Mouse (Mus musculus): ENCODE data around the gene Cdc42bpa.

Cdc42bpa gene

DNA sequence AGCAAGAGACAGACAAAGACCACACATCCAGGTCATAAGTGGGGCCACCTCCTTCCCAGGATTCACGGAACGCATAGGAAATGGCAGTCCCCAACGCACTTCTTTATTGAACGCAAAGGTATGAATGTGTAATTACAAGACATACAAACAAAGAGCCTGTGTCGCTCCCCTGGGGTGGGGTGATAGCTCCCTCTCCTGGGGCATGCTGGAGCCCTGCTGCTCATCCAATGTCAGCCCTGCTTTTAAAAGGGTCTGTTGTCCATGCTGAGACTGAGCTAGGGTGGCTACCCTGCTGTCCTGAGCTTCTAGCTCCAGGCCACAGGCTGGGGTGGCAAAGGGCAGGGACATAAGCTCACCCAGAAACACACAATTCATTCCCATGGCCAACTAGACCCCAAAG, 206.3 kb downstream of the Cdc42bpa start:
- CTCF ChIA-PET: no interaction called here

DNA sequence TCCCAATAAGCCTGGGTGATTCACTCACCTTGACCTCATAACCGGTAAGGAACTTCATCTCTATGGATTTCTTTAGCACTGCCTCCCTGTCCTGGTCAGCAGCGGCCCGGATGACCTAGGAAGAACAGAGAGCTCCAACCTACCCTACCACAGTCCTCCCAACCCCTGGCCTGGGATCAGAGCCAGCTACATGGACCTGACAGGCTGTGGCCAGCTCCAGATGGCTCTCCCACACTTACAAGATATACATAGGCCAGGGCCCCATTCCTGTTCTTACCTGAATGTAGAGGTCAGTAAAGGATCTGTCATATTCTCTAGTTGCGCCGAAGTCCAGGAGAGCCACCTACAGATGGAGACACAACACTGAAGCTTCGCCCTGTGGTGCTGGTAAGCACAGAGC, 208.0 kb downstream of the Cdc42bpa start:
- CTCF ChIA-PET: no interaction called here

DNA sequence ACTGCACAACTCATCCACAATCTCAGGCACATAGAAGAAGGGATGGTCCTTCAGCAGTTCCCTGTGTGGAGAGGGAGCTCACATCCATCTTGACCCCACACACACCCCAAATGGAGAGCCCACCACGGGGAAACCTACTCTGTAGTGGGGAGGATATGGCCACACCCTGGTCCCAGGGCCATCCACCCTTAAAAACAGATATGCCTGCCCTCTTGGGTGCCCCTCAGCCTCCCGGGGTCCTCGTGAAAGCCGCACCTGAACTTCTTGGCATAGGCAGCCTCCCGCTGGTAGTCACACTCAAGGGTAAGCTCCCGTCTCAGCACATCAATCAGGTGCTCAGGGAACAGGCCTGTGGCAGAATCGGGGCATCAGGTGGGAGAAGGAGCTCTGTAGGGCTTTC, 208.9 kb downstream of the Cdc42bpa start:
- CTCF ChIA-PET: interaction anchor here (1.2 kb wide), 1 partner anchor 57 kb away, joined by 3 read pairs; no protein-coding TSS in a partner anchor

DNA sequence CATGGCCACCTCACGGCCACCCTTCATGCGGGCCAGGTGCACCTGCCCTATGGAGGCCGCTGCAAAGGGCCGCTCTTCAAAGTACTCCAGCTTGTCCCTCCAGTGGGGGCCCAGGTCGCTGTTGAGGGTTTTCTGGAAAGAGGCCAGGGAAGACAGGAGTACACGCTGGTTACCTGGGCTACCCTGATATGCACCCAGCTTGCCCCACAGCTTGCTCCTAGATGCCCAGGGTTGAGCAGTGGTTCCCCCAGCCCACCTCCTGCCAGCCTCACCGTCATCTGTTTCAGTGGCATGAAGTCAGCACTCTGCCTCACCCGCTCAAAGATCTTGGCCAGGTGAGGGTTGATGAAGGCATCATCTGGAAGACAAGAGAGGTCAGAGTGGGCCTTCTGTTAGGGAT, 209.8 kb downstream of the Cdc42bpa start:
- CTCF ChIA-PET: interaction anchor here (1.2 kb wide), 1 partner anchor 56 kb away, joined by 3 read pairs; no protein-coding TSS in a partner anchor

DNA sequence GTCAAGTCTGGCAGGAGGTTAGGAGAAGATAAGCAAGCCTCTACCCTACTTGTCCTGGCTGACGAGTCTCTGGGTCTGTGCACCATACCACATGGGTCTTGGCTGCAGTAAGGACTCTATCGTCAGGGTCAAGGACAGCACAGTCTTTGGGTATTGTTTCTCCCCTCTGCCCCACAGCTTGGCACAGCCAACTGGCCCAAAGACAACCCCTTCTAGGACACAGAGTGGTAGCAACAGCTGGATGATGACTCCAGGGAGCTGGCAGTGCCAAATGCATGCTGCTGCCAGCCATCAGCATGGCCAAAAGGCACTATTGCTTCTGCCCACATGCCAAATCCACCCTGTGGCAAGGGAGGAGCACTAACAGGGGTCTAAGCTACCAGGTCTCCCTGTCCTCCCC, 211.6 kb downstream of the Cdc42bpa start:
- CTCF ChIA-PET: interaction anchor here (1.1 kb wide), 1 partner anchor 11 kb away, joined by 3 read pairs; no protein-coding TSS in a partner anchor

DNA sequence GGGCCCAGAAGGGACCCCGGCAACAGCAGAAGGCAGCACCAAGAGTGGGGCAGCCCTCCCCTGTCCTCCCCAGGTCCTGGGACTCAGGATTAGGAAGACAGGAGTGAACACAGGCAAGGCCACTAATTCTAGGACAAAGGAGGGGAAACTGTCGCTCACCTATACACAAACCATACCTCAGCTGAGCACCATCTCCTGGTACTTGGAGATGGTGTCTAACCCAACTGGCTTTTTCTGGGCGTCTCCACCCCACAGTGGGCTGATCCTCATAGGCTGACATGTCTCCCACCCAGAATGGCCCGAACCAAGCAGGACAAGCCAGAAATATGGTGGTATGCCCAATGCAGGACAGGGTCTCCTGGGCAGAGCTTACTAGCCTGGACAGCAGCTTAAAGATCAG, 212.3 kb downstream of the Cdc42bpa start:
- CTCF ChIA-PET: interaction anchor here (0.6 to 1.1 kb wide), 3 partner anchors 10 to 822 kb away, joined by 3 to 4 read pairs (median 3); no protein-coding TSS in a partner anchor

DNA sequence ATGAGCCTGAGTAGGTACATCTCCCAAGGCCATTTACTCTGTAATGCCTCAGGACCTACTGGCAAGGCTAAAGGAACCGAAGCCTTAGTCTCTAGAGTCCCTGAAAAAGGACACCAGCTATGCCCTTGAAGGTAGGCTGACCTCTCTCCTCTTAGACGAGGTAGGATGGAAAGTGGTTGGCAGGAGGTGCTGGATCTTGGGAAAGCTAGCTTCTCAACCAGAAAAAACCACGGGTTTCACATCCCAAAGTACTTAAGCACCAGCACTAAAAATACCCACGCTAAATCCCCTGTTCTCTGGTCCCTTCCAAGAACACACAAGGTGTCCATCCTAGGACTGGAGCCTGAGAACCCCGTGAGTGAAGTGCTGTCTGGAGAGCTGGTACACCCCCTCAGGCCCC, 212.7 kb downstream of the Cdc42bpa start:
- CTCF ChIA-PET: interaction anchor here (0.6 to 1.5 kb wide), 4 partner anchors 10 to 822 kb away, joined by 3 to 8 read pairs (median 4); no protein-coding TSS in a partner anchor

DNA sequence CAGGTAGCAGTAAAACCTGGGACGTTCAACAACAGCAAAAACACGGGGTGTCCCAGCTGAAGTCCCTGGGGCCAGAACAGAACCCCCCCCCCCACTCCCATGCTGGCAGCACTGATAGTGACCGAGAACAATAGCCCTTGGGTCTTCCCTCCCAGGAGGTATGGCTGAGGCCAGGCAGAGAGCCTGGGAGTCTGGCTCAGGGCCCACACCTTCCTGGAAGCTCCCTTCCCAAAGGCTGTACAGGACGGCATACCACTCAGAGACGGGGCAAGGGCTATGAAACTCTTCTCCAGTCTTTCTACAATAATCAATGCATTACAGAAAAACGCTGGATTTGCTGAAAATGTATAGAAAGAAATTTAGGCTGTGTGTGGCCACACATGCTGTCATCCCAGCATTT, 214.4 kb downstream of the Cdc42bpa start:
- CTCF ChIA-PET: interaction anchor here (0.6 to 1.1 kb wide), 3 partner anchors 28 to 44 kb away, joined by 3 to 4 read pairs (median 3); no protein-coding TSS in a partner anchor

DNA sequence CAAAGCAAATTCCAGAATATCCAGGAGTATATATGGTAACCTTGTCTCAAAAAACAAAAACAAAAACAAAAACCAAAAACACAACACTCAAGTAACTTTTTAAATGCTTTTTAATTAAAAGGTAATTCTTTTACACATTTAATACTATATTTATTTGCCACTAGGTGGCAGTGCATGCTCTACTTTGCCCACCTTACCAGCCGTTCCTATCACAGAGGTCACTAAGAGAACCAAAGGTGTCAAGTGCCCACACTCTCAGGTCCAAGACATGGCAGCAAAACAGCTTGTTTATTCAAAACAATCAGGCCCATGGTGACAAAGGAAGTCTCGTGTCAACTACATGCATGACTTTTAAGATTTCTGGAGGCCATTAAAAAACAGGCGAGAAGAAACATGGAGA, 214.9 kb downstream of the Cdc42bpa start:
- CTCF ChIA-PET: interaction anchor here (0.5 to 1.1 kb wide), 2 partner anchors 40 to 327 kb away, joined by 3 read pairs; no protein-coding TSS in a partner anchor

DNA sequence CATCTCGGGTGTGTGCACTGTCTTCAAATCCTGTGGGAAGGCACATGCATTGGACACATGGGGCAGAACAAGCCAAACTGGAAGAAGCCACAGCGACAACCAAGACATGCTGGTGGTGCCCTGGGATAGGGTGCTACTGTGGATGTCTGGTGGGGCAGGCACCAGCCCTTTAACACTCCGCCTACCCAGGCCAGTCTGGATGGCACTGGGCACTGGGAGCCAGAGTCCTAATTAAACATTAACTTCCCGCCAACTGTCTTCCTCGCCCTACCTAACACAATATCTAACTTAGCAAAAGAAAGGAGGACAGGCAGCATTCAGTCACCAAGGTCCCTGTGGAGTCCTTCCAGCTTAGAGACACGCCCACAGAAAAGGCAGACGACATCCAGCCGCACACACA, 215.4 kb downstream of the Cdc42bpa start:
- CTCF ChIA-PET: interaction anchor here (0.5 to 1.1 kb wide), 2 partner anchors 39 to 328 kb away, joined by 3 read pairs; no protein-coding TSS in a partner anchor

DNA sequence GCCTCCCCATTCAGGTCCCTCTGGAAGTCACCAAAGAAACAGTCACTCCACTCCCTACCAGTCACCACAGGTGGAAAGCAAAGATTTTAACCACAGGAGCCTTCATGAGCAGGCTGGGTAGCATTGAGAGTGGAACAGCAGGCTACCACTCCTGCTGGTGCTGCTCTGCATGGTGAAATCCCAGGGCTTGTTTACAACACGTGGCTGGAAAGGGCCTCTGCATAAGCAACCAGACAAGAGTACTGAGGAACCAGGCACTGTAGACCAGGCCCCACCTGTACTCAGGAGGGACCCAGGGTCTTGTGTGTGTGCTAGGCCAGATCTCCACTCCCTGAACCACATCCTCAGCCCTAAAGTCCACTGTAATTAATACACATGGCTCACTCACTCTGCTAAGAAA, 216.5 kb downstream of the Cdc42bpa start:
- CTCF ChIA-PET: no interaction called here

DNA sequence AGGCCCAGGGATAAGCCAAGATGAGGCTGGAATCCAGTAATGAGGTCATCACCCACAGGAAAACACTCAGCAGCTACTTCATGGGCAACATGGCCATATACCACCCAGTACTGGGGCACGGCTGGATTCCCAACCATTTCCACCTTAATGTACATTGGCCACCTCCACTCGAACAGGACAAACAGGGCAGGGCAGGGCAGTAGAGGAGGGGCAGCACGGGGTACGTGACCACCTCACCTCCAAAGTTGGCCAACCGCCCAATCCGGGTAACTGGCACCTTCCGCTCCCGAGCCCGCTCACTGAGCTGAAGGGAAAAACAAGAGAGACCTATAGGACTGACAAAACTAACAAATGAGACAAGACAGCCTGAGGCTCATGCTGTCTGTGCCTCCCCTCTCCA, 218.1 kb downstream of the Cdc42bpa start:
- CTCF ChIA-PET: no interaction called here

DNA sequence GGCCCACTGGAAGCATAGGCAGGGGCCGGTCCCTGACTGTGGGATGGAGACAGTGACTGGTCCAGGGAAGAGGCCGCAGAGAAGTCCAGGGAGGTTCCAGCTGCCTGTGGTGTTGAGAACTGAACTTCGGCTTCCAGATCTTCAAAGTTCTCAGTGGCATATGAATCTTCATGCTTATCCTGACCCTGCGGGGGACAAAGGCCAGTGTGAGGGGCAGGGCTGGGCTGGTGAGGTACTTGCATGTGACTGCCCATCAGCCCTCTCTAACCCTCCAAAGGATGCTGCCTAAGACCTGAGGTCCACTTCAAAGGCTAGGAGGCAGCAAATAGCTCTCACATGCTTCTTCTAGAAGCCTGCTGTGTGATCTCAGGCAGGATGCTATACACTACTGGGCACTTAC, 218.8 kb downstream of the Cdc42bpa start:
- CTCF ChIA-PET: no interaction called here

DNA sequence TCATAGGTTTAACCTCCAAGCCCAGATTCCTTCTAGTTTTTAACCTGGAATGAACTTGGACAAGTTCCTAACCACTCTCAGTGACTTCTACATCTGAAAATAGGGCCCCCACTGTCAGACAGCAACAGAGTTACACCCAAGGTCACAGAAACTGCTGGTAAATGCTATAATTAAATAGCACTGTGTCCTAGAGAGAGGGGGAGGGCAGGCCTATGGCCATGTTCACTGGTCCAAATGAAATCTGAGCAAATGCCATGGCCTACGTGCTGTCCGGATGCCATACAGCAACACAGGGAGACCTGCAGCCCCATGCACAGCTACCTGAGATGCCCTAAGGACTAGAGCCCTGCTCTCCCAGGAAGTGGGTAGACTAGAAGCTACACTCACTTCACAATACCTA, 219.6 kb downstream of the Cdc42bpa start:
- CTCF ChIA-PET: interaction anchor here (0.6 to 1.3 kb wide), 2 partner anchors 16 to 28 kb away, joined by 4 read pairs; no protein-coding TSS in a partner anchor

DNA sequence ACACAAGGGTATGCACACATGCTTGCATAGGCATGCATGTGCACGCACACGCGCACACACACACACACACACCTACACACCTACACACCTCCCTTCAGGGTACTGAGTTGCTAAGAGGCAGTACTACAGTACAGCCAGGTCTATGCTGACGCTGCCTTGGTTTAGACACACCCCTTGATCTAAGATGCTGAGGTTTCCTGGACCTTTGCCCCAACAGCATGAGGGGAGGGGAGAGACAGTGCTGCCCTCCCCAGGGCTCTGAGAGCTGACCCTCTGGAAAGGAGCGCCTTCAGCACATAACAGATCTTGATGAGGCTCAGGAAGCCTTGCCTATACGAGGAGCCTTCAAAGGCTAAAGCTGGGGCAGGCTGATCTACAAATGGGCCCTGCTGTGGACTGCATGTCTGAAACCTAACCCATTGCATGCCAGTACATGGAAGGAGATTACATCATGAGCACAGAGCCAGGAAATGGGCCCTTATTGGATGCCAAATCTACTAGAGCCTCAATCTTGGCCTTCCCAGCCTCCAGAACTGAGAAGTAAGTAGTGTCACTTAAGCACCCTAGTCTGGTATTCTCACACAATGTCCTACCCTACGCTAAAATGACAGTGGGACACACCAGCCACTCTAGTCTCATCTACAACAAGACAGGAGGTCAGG, 221.2 kb downstream of the Cdc42bpa start:
- CTCF ChIA-PET: no interaction called here

DNA sequence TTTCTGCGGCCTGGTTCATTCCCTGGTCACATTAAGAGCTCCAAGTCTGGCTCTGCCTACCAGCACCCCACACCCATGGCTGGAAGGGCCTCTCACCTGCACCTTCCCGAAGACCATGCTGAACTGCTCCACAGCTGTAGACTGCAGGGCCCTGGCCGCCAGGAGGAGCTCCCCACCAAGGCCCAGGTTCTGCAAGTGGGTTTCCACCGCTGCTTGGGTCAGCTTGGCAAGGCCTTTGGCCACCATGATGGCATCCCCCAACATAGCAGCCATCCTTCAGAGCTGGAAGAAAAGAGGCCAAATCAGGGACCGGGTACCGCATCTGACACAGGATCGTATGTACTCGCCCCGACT, 221.7 kb downstream of the Cdc42bpa start:
- CTCF ChIA-PET: no interaction called here

DNA sequence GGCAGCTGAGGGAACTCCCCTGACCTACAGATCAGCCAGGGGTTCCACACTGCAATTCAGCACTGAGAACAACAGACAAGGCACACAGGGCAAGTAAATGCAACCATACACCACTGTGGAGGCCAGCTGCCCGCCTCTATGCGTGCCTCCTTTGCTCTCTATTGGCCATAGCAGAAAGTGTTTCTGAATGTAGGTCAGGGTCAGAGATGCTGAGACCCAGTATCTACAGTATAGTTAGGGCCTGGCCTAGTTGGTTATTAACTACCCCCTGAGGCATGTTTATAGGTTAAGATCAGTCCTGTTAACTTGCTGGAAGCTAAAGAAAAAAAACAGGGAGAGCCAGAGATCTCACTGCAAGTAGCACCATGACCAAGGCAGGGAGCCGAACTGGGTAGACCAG, 222.5 kb downstream of the Cdc42bpa start:
- CTCF ChIA-PET: interaction anchor here (0.6 kb wide), 1 partner anchor 10 kb away, joined by 3 read pairs; no protein-coding TSS in a partner anchor

DNA sequence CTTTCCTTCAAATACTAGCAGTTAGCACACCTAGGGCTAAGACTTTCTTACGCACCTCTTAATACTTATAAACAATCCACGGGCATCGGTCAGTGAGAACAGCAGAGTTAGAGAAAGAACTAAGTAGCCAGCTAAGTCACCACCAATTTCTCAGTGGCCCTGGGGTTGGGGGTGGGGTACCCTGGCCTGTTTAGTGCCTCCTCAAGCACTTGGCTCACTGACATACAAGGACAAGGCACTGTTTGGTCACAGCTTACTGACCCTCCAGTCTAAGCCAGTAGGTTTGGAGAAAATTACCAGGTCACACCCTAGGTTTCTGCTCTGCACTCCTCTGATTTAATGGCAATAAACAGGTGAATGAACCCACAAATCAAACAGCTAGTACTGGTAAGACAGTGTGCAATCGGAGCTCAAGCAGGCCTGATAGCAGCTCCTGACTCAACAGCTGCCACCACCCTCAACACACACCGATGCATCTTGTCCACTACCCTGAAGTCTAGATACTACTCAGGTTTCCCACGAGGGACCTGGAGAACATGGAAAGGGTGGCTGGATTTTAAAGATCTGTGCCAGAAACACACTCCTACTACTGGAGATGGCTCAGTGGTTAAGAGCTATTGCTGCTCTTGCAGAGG, 223.4 kb downstream of the Cdc42bpa start:
- CTCF ChIA-PET: no interaction called here

DNA sequence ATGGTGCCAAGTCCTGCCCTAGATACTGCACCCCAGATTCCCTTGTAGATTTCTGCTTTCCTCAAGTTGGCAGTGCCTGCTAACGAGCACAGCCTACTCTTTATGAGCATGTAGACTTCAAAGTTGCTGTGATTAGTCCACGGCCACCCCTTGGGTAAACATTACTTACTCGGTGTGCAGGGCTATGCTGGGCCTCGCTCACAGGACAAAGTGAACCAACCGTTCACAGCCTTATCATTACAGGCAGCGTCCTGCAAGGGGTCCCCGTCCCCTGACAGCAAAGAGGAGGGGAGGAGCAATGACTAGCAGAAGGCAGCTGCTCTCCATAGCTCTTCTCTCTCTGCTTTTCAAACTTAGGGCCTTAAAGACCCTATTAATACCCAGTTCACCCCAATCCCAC, 224.5 kb downstream of the Cdc42bpa start:
- CTCF ChIA-PET: no interaction called here

DNA sequence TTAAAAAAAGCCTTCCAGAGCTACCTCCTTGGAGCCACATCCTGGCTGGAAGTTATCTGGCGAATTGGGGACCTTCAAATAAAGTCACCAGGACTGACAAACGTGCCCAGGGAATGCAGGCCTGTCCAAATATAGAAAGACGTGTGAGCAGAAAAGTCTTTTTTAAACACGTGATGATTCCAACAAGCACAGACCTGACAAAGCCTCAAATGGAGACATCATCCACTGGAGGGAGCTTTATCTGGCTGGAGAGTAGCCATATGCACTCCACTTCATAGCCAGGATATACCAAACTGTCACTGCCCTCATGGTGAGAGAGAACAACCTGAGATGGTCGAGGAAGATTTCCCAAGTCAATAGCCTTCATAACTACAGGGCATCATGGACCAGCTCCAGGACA, 225.6 kb downstream of the Cdc42bpa start:
- CTCF ChIA-PET: no interaction called here

DNA sequence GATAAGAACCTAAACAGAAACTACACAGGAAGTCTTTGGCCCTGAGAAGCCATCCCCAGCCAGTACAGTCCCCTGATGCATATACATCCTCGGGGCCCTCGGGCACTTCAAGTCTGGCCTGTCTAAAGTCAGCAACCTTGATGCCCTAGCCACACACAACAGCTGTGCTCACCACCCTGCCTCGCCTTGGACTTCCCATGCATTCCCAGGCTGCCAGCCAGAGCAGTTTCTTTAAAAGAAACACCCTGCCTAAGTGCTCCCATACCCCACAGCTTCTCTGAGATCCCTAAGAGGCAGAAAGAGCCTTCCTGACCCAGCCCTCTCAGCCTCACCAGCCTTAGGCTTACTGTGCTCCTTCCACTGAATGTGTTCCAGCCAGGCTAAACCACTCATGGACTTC, 226.1 kb downstream of the Cdc42bpa start:
- CTCF ChIA-PET: no interaction called here

DNA sequence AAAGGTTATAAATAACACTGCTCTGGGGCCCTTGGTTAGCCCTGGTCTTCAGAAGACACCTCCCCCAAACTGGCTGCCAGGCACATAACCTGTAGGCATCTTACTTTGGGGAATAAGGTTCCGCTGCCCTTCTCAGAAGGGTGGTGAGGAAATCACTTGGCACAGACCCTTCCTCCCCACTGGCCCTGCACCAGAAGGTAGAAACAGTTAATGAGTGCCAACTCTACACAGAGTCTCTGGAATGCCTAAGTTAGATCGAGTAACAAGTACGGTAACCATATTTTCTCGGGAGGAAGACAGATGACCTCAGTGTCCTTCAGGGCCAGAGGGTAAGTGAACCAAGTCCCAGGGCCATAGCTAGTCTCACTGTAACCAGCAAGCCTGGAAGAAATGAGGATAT, 228.7 kb downstream of the Cdc42bpa start:
- CTCF ChIA-PET: no interaction called here

DNA sequence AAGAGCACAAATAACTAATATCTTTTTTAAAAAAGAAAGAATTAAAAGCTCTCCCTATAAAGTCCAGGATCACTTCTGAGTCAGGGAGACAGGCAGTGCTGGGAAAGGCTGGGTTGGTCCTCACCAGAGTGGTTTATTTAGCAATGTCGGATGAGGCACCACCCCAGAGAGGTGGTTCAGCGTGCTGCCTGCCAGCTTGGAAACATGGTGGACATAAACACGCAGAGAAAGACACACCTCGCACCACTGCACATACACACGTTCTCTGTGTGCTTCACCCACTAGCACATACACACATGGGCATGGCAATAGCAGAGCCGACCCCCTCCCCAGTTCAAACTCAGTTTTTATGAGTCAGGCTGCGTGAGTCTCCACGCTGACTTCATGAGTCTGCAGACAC, 230.8 kb downstream of the Cdc42bpa start:
- CTCF ChIA-PET: interaction anchor here (0.7 kb wide), 2 partner anchors 93 to 176 kb away, joined by 3 to 5 read pairs; no protein-coding TSS in a partner anchor

All from spleen, embryonic (tissue).